Mouse (Mus musculus) intestine, embryonic 14.5 days (tissue): Measurements from ENCODE around the gene Psmc5. TPM values are rescaled to one million over a fixed set of nuclear protein-coding genes. Genes with fewer than 3 reads are reported as not detected.
"Not testable (repeated sequence)": the region's sequence is repeated elsewhere in the genome, so short reads cannot be mapped to it uniquely, and the experiment has no call there.

Experiments
- ATAC-seq: fragments of 200-750 bp; cut with Nextera tagmentation; replicated peaks from 2 replicates; pipeline ENCODE4 v1.8.0; 2017; ENCODE audit warnings: low read depth, moderate number of reproducible peaks, moderate TSS enrichment, moderate library complexity; ENCODE audit not compliant: low FRiP score, low TSS enrichment
- DNase-seq: peaks from one replicate; pipeline ENCODE4 v3.0.0-alpha.2; 2018; ENCODE audit warnings: low spot score
- H3K27ac ChIP-seq: fragments of 300-500 bp; sonication (generic); 2 replicates; pipeline ENCODE4 v1.5.1; 2014; ENCODE audit warnings: low read depth, mild to moderate bottlenecking, control low read depth
- H3K27me3 ChIP-seq: fragments of 300-500 bp; sonication (generic); replicated peaks from 2 replicates; pipeline ENCODE4 v1.6.1; 2014; ENCODE audit warnings: low read length, control low read depth; ENCODE audit not compliant: control insufficient read depth, insufficient read depth
- H3K36me3 ChIP-seq: fragments of 300-500 bp; sonication (generic); 2 replicates; pipeline ENCODE4 v1.6.1; 2014; ENCODE audit warnings: low read length, control low read depth; ENCODE audit not compliant: control insufficient read depth, insufficient read depth
- H3K4me1 ChIP-seq: fragments of 300-500 bp; sonication (generic); replicated peaks from 2 replicates; pipeline ENCODE4 v1.6.1; 2014; ENCODE audit warnings: low read length, control low read depth, mixed read lengths; ENCODE audit not compliant: control insufficient read depth, insufficient read depth
- H3K4me2 ChIP-seq: fragments of 300-500 bp; sonication (generic); 2 replicates; pipeline ENCODE4 v1.6.1; 2014; ENCODE audit warnings: low read length
- H3K4me3 ChIP-seq: fragments of 300-500 bp; sonication (generic); 2 replicates; pipeline ENCODE4 v1.5.1; 2014; ENCODE audit warnings: low read depth, low read length, control low read depth, mixed read lengths
- H3K9ac ChIP-seq: fragments of 300-500 bp; sonication (generic); 2 replicates; pipeline ENCODE4 v1.6.1; 2014; ENCODE audit warnings: mild to moderate bottlenecking, low read length
- H3K9me3 ChIP-seq: fragments of 300-500 bp; sonication (generic); 2 replicates; pipeline ENCODE4 v1.6.1; 2016; ENCODE audit warnings: low read length, control low read depth; ENCODE audit not compliant: control insufficient read depth
- WGBS: fragments of 180-500 bp; shearing (Covaris S2); extraction: QIAGEN DNeasy Blood & Tissue Kit; methylation state at CpG from one replicate; pipeline ENCODE4 v1.1.7; 2014; 5-methylcytosine and 5-hydroxymethylcytosine counted together
- polyA plus RNA-seq: library from polyadenylated mRNA; unstranded; fragments of >200 nt; fragmentation: Nextera tagmentation; extraction: Ambion mirVana; gene quantifications from 2 replicates; pipeline ENCODE4 v1.2.1, GENCODE M21; 2014

Psmc5 gene
- polyA plus RNA-seq = 248 and 256 TPM in 2 replicates

DNA sequence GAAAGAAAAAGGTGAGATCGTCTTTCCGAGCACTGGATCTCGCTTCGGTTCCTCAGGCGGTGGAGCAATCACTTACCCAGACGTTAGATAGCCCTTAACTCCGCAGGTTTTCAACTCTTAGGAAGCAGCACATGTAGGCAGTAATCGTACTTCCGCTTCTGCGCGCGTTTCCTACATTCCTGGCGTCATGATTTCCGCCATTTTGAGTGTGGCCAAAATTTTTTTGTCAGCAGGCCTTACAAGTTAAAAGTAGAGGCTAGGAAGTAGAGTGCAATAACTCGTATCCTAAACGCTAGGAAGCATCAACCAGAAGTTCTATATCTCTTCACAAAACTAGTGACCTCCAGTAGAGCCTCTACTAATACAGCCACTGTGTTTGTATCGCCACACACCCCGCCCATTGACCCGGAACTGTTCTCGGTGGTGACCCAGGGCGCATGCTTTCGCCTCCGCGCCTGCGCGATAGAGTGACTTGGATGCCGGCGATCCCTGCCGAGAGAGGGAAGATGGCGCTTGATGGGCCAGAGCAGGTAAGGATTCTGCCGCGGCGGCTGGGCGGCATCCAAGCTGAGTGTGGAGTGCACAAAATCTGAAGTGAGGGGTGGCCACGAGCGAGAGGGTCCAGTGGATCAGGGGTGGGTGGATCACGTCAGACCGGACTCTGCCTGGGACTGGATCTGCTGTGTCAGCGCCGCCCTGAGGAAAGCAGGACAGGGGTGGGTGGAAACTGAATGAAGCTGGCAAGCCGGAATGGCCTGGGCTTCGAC lies at the start of gene Psmc5, which contains the start of gene Ftsj3:
Gene Psmc5 (plus strand): TSS at position 470 of the 767 bp plus-strand sequence.
Gene Ftsj3 (minus strand): TSS at position 395 of the 767 bp plus-strand sequence.
- peaks cover 18% of the 10 kb centered on the region for H3K4me1 ChIP-seq
- peak; percentile 98 for DNase-seq
- no peaks in the 10 kb centered on the region for H3K27me3 ChIP-seq
- peak within 1 kb of the TSS; percentile 81 for H3K4me3 ChIP-seq
- H3K27ac ChIP-seq = peak within 1 kb of the TSS; percentile 73
- peaks cover 50% of the 10 kb centered on the region for H3K36me3 ChIP-seq
- H3K9ac ChIP-seq = peak within 1 kb of the TSS; percentile 82
- H3K4me2 ChIP-seq = peak within 1 kb of the TSS; percentile 93
- H3K9me3 ChIP-seq = no peaks in the 10 kb centered on the region
- ATAC-seq = peak; percentile 96
- WGBS = under 1% methylated on average over 42 of the region's 42 CpGs

- H3K9ac ChIP-seq = no peak overlapping the region
- H3K4me1 ChIP-seq = peaks cover 13% of the 10 kb centered on the region
- no peak overlapping the region for H3K4me3 ChIP-seq
- no peaks in the 10 kb centered on the region for H3K9me3 ChIP-seq
- H3K27ac ChIP-seq = no peak overlapping the region
- no peaks in the 10 kb centered on the region for H3K27me3 ChIP-seq
- 86% methylated on average over 8 of the region's 8 CpGs for WGBS
- H3K4me2 ChIP-seq = no peak overlapping the region
- DNase-seq = no peak
- peaks cover 49% of the 10 kb centered on the region for H3K36me3 ChIP-seq
- ATAC-seq = no peak
Observed at GRCm38 (mm10) chr11:106212771-106213170, 43.2 kb upstream of the Psmc5 start.

DNA sequence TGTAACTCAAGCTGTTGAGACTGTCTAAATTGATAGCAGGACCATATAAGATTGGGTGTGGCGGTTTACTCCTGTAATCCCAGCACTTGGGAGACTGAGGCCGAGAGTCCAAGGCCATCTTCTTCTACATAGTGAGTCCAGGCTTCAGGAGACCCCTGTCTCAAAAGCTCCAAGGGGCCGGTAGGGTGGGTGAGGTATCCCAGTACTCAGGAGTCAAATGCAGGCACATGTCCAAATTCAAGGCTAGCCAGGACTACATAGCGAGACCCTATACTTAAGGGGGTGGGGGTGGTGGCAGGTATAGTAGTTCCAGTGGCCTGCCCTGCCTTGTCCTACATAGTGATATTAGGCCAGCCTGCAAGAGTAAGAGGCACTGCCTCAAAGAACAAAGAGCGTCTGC lies 41.1 kb upstream of the Psmc5 start:
- Histone ChIP-seq H3K4me2 (peak overlapping the region; percentile 82), H3K36me3 (peaks cover 30% of the 10 kb centered on the region), H3K27ac (no peak overlapping the region), H3K27me3 (no peaks in the 10 kb centered on the region), H3K9me3 (no peaks in the 10 kb centered on the region), H3K9ac (peak overlapping the region; percentile 97), H3K4me1 (peaks cover 23% of the 10 kb centered on the region), H3K4me3 (peak overlapping the region; percentile 95; the same call in 1 of the 2 replicates)
- ATAC-seq (no peak), DNase-seq (no peak)
- 89% methylated on average over 5 of the region's 5 CpGs for WGBS

- no peak for DNase-seq
Observed at GRCm38 (mm10) chr11:106215450-106215859, 40.5 kb upstream of the Psmc5 start.

DNA sequence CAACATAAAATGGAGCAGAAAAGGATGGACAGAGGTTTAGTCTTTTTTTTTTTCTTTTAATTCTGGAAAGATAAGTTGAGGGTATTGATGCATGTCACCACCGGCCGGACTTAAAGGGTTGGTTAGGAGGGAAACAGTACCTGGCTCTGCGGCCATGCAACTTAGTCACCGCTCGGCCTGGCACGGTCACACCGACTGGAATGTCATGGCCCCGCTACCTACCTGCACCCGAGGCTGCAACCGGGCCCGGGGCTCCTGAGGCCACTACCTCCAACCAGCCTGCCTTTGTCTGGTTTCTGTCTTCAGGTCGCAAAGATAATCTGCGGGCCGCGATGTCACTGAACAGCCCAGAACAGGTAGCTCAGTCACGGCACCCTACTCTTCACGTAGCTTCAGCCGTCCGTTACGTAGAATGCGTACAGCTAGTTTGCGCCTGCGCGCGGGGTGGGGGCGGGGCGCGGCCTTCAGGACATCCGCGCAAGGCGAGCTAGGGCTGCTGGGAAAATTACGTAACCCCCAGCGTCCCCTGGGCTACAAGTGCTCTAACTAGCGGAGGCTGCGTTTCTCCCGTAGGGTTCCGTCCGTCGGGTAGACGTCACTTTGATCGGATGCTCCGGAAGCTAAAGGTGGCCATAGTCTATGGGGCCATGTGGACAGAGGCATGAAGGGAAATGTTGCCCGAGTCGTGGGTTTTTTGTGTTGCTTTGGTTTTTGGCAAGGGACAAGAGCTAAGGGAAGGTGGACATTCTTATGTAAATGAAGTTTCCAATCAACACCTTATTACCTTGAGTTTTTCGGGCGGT lies 39.8 kb upstream of the Psmc5 start, which contains the start of gene Ccdc47:
Gene Ccdc47 (minus strand): TSS at position 418 of the 803 bp plus-strand sequence.
- WGBS = under 1% methylated on average over 46 of the region's 46 CpGs
- ATAC-seq = peak; percentile 97
- H3K4me1 ChIP-seq = peaks cover 23% of the 10 kb centered on the region

More at GRCm38 (mm10) chr11:106215450-106215859, 40.5 kb upstream of the Psmc5 start:
- no peak for ATAC-seq
- Histone ChIP-seq H3K9ac (peak overlapping the region; percentile 97), H3K4me2 (peak overlapping the region; percentile 82), H3K27ac (peak overlapping the region; percentile 97), H3K4me1 (peaks cover 23% of the 10 kb centered on the region), H3K9me3 (no peaks in the 10 kb centered on the region), H3K36me3 (peaks cover 24% of the 10 kb centered on the region), H3K4me3 (peak overlapping the region; percentile 95), H3K27me3 (no peaks in the 10 kb centered on the region)
- 28% methylated on average over 7 of the region's 7 CpGs for WGBS

GRCm38 (mm10) chr11:106216730-106217490 lies 39.0 kb upstream of the Psmc5 start, which contains the start of gene Ddx42:
Gene Ddx42 (plus strand): TSS chr11:106216926.
- H3K4me1 ChIP-seq = peaks cover 23% of the 10 kb centered on the region
- H3K9me3 ChIP-seq = no peaks in the 10 kb centered on the region
- peak within 1 kb of the TSS; percentile 82 for H3K4me2 ChIP-seq
- under 1% methylated on average over 70 of the region's 70 CpGs for WGBS
- DNase-seq (no peak), ATAC-seq (peak; percentile 94)
- H3K27me3 ChIP-seq = no peaks in the 10 kb centered on the region
- H3K27ac ChIP-seq = peak within 1 kb of the TSS; percentile 97
- peaks cover 11% of the 10 kb centered on the region for H3K36me3 ChIP-seq
- H3K9ac ChIP-seq = peak within 1 kb of the TSS; percentile 97
- H3K4me3 ChIP-seq = peak within 1 kb of the TSS; percentile 95

More for the DNA sequence above, 39.8 kb upstream of the Psmc5 start, which contains the start of gene Ccdc47:
- peak within 1 kb of the TSS; percentile 97 for H3K27ac ChIP-seq
- no peaks in the 10 kb centered on the region for H3K9me3 ChIP-seq
- DNase-seq = peak; percentile 95
- peak within 1 kb of the TSS; percentile 82 for H3K4me2 ChIP-seq
- no peaks in the 10 kb centered on the region for H3K27me3 ChIP-seq
- H3K4me3 ChIP-seq = peak within 1 kb of the TSS; percentile 95
- peaks cover 18% of the 10 kb centered on the region for H3K36me3 ChIP-seq
- H3K9ac ChIP-seq = peak within 1 kb of the TSS; percentile 97

DNA sequence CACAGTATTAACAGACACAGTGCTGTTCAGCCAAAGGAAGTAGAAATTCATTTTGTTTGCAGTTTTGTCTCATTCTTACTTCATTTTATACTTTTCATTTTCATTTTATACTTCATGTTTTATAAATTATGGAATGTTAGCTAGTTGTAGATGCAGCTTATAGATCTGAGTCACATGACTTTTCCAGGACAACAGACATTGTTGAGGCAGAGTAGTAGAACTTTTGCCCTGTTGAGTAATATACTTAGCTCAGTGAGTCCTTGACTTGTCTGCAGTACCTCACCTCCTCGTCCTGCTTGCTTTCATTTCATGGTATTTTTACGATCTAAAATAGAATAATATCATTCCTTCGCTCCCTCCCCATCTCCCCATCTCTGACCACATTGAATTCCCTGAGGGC lies 35.4 kb upstream of the Psmc5 start:
- Histone ChIP-seq H3K4me2 (no peak overlapping the region), H3K9ac (no peak overlapping the region), H3K27me3 (no peaks in the 10 kb centered on the region), H3K9me3 (no peaks in the 10 kb centered on the region), H3K4me1 (peaks cover 17% of the 10 kb centered on the region), H3K36me3 (peaks cover 19% of the 10 kb centered on the region), H3K4me3 (no peak overlapping the region), H3K27ac (no peak overlapping the region)
- 92% methylated on average over 3 of the region's 3 CpGs for WGBS
- DNase-seq (no peak), ATAC-seq (no peak)

DNA sequence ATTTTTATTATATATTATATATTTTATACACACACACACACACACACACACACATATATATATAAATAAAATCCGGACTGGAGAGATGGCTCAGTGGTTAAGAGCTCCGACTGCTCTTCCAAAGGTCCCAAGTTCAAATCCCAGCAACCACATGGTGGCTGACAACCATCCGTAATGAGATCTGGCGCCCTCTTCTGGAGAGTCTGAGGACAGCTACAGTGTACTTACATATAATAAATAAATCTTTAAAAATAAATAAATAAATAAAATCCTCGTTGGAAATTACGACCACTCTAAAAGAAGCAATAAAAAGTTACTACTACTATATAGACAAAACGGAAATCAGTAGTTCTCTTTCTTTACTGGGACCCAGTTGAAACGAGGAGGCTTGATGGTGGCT lies 22.0 kb upstream of the Psmc5 start:
- not testable (repeated sequence) for H3K27me3 ChIP-seq, H3K9me3 ChIP-seq, H3K27ac ChIP-seq, H3K4me3 ChIP-seq, DNase-seq, H3K4me2 ChIP-seq, H3K4me1 ChIP-seq, ATAC-seq, H3K9ac ChIP-seq
- WGBS = 77% methylated on average over 8 of the region's 8 CpGs
- H3K36me3 ChIP-seq = peaks cover 86% of the 10 kb centered on the region
